Mouse (Mus musculus): Measurements from ENCODE around the gene Ndufa13. TPM values are rescaled to one million over a fixed set of nuclear protein-coding genes. Genes with fewer than 3 reads are reported as not detected.
A peak's percentile ranks its signal among the peaks of the same experiment; 100 is the strongest.

Ndufa13 gene
- polyA plus RNA-seq, 1 experiment from 2014 or later, result 151 TPM

DNA sequence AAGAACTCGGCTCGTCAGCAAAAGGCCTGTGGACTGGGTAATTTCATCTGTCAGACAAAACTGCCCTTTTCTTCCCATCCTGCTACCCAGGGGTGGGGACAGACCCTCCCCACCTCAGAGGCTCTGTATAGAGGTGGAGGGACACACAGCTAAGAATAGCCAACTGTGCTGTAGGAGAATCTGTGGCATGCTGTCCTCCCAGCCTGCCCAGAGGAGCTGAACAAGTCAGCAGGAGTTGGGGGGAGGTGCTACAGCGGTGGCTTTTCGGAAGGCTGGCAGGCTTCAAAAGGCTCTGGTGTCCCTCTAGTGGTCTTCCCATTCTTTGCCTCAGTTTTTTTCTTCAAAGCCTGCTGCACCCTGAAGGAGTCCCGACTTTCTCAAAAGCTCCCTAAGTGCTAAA is 13.4 kb upstream of the Ndufa13 start:
- Histone ChIP-seq H3K36me3 (ENCODE audit: control insufficient read depth, insufficient read depth, low read length) (peaks cover 20% of the 10 kb centered on the region), H3K27me3 (ENCODE audit: control insufficient read depth, insufficient read depth, low read length) (no peaks in the 10 kb centered on the region)
- no peak for ATAC-seq (ENCODE audit: insufficient read depth, low FRiP score, low TSS enrichment)

DNA sequence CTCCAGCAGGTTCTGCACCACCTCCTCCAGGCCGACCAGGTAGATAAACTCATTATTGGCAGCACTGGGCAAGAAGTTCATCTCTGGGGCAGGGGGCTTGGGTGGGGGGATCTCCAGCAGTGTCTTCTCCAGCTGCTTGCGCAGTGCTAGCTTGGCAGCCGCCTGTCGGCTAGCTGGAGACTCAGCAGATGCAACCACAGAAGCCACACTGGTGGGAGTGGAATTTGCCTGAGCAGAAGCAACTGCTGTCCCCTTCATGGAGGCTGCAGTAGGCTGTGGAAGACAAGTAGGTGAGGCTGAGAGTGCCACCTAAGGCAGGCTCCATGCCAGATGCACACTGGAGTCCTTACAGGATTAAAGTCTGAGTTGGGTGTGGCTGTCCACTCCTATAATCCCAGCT is 12.2 kb upstream of the Ndufa13 start:
- H3K4me3 ChIP-seq (ENCODE audit: low read depth, low read length), result no peak overlapping the region
- no peak overlapping the region for H3K9ac ChIP-seq (ENCODE audit: low read length)
- no peak for DNase-seq (ENCODE audit: low spot score)
- 87% methylated on average over 4 of the region's 4 CpGs for WGBS
- ATAC-seq (ENCODE audit: insufficient read depth, low FRiP score, low TSS enrichment), result no peak
- no peaks in the 10 kb centered on the region for H3K27me3 ChIP-seq (ENCODE audit: control insufficient read depth, insufficient read depth, low read length)
- no peaks in the 10 kb centered on the region for H3K9me3 ChIP-seq (ENCODE audit: control insufficient read depth, low read length)
- no peak overlapping the region for H3K27ac ChIP-seq (ENCODE audit: low read depth, low read length)
- H3K4me1 ChIP-seq (ENCODE audit: control insufficient read depth, insufficient read depth, low read length), result no peaks in the 10 kb centered on the region
- H3K36me3 ChIP-seq (ENCODE audit: control insufficient read depth, insufficient read depth, low read length), result peaks cover 24% of the 10 kb centered on the region
- no peak overlapping the region for H3K4me2 ChIP-seq (ENCODE audit: low read depth)

More for the DNA sequence above, 13.4 kb upstream of the Ndufa13 start:
- no peak overlapping the region for H3K9ac ChIP-seq (ENCODE audit: low read length)
- H3K4me1 ChIP-seq (ENCODE audit: control insufficient read depth, insufficient read depth, low read length), result peaks cover 5% of the 10 kb centered on the region; the same call in 1 of the 2 replicates
- no peak for DNase-seq (ENCODE audit: low spot score)
- H3K4me3 ChIP-seq (ENCODE audit: low read depth, low read length), result no peak overlapping the region
- no peaks in the 10 kb centered on the region for H3K9me3 ChIP-seq (ENCODE audit: control insufficient read depth, low read length)
- H3K27ac ChIP-seq (ENCODE audit: low read depth, low read length), result no peak overlapping the region
- no peak overlapping the region for H3K4me2 ChIP-seq (ENCODE audit: low read depth)
- 65% methylated on average over 5 of the region's 5 CpGs for WGBS

- no peaks in the 10 kb centered on the region for H3K9me3 ChIP-seq (ENCODE audit: control insufficient read depth, low read length)
- H3K4me3 ChIP-seq (ENCODE audit: low read depth, low read length), result no peak overlapping the region
- H3K9ac ChIP-seq (ENCODE audit: low read length), result no peak overlapping the region
- no peaks in the 10 kb centered on the region for H3K4me1 ChIP-seq (ENCODE audit: control insufficient read depth, insufficient read depth, low read length)
- DNase-seq (ENCODE audit: low spot score) (no peak), ATAC-seq (ENCODE audit: insufficient read depth, low FRiP score, low TSS enrichment) (no peak)
- peaks cover 26% of the 10 kb centered on the region for H3K36me3 ChIP-seq (ENCODE audit: control insufficient read depth, insufficient read depth, low read length)
- WGBS, result 88% methylated on average over 12 of the region's 12 CpGs
- H3K27ac ChIP-seq (ENCODE audit: low read depth, low read length), result no peak overlapping the region
- no peaks in the 10 kb centered on the region for H3K27me3 ChIP-seq (ENCODE audit: control insufficient read depth, insufficient read depth, low read length)
- no peak overlapping the region for H3K4me2 ChIP-seq (ENCODE audit: low read depth)
These were observed 10.2 kb upstream of the Ndufa13 start for GRCm38 (mm10) chr8:69912478-69913074.

- no peaks in the 10 kb centered on the region for H3K4me1 ChIP-seq (ENCODE audit: control insufficient read depth, insufficient read depth, low read length)
- ATAC-seq (ENCODE audit: insufficient read depth, low FRiP score, low TSS enrichment) (no peak), DNase-seq (ENCODE audit: low spot score) (no peak)
- H3K4me2 ChIP-seq (ENCODE audit: low read depth), result no peak overlapping the region
- H3K9me3 ChIP-seq (ENCODE audit: control insufficient read depth, low read length), result no peaks in the 10 kb centered on the region
- no peak overlapping the region for H3K4me3 ChIP-seq (ENCODE audit: low read depth, low read length)
- H3K9ac ChIP-seq (ENCODE audit: low read length), result no peak overlapping the region
- H3K27me3 ChIP-seq (ENCODE audit: control insufficient read depth, insufficient read depth, low read length), result no peaks in the 10 kb centered on the region
- H3K27ac ChIP-seq (ENCODE audit: low read depth, low read length), result no peak overlapping the region
- peaks cover 25% of the 10 kb centered on the region for H3K36me3 ChIP-seq (ENCODE audit: control insufficient read depth, insufficient read depth, low read length)
- WGBS, result 91% methylated on average over 13 of the region's 13 CpGs
These were observed 9.6 kb upstream of the Ndufa13 start for GRCm38 (mm10) chr8:69911917-69912316.

DNA sequence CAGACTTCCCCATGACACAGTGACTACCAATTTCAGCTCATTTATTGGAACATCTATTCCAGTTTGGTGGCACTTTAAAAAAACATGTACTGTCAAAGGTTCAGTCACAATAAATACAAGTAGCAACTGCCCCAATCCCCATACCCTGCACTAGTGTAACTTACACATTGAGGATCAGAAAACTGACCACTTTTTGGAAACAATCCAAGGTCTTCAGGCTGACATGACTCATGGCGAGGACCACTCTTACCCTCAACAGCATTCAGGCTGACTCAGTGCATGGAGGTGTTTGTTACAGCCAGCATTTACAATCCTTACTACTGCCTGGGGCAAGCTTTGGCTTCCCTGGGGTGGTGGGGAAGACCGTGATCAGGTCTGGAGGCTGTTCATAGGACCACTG is 4.7 kb upstream of the Ndufa13 start:
- 93% methylated on average over 2 of the region's 2 CpGs for WGBS

GRCm38 (mm10) chr8:69906260-69906659 is 3.9 kb upstream of the Ndufa13 start:
- ATAC-seq (ENCODE audit: insufficient read depth, low FRiP score, low TSS enrichment) (no peak), DNase-seq (ENCODE audit: low spot score) (no peak)
- Histone ChIP-seq H3K4me3 (ENCODE audit: low read depth, low read length) (no peak overlapping the region), H3K27ac (ENCODE audit: low read depth, low read length) (no peak overlapping the region), H3K4me1 (ENCODE audit: control insufficient read depth, insufficient read depth, low read length) (peaks cover 14% of the 10 kb centered on the region; the same call in 1 of the 2 replicates), H3K36me3 (ENCODE audit: control insufficient read depth, insufficient read depth, low read length) (peaks cover 7% of the 10 kb centered on the region), H3K4me2 (ENCODE audit: low read depth) (no peak overlapping the region), H3K27me3 (ENCODE audit: control insufficient read depth, insufficient read depth, low read length) (no peaks in the 10 kb centered on the region), H3K9me3 (ENCODE audit: control insufficient read depth, low read length) (no peaks in the 10 kb centered on the region), H3K9ac (ENCODE audit: low read length) (no peak overlapping the region)
- 91% methylated on average over 2 of the region's 2 CpGs for WGBS

More for the DNA sequence above, 4.7 kb upstream of the Ndufa13 start:
- Histone ChIP-seq H3K4me3 (ENCODE audit: low read depth, low read length) (no peak overlapping the region), H3K9me3 (ENCODE audit: control insufficient read depth, low read length) (no peaks in the 10 kb centered on the region), H3K27ac (ENCODE audit: low read depth, low read length) (no peak overlapping the region), H3K36me3 (ENCODE audit: control insufficient read depth, insufficient read depth, low read length) (peaks cover 12% of the 10 kb centered on the region), H3K27me3 (ENCODE audit: control insufficient read depth, insufficient read depth, low read length) (no peaks in the 10 kb centered on the region), H3K9ac (ENCODE audit: low read length) (no peak overlapping the region), H3K4me2 (ENCODE audit: low read depth) (no peak overlapping the region), H3K4me1 (ENCODE audit: control insufficient read depth, insufficient read depth, low read length) (peaks cover 9% of the 10 kb centered on the region; the same call in 1 of the 2 replicates)
- DNase-seq (ENCODE audit: low spot score), result no peak
- ATAC-seq (ENCODE audit: insufficient read depth, low FRiP score, low TSS enrichment), result no peak

- H3K4me1 ChIP-seq (ENCODE audit: control insufficient read depth, insufficient read depth, low read length), result peaks cover 22% of the 10 kb centered on the region
- no peak overlapping the region for H3K27ac ChIP-seq (ENCODE audit: low read depth, low read length)
- H3K4me3 ChIP-seq (ENCODE audit: low read depth, low read length), result no peak overlapping the region
- H3K36me3 ChIP-seq (ENCODE audit: control insufficient read depth, insufficient read depth, low read length), result no peaks in the 10 kb centered on the region; the same call in none of the 2 replicates
- no peaks in the 10 kb centered on the region for H3K27me3 ChIP-seq (ENCODE audit: control insufficient read depth, insufficient read depth, low read length)
- no peak for DNase-seq (ENCODE audit: low spot score)
- no peaks in the 10 kb centered on the region for H3K9me3 ChIP-seq (ENCODE audit: control insufficient read depth, low read length)
- peak overlapping the region; percentile 90; the same call in 1 of the 2 replicates for H3K4me2 ChIP-seq (ENCODE audit: low read depth)
- 86% methylated on average over 8 of the region's 8 CpGs for WGBS
- no peak overlapping the region for H3K9ac ChIP-seq (ENCODE audit: low read length)
- ATAC-seq (ENCODE audit: insufficient read depth, low FRiP score, low TSS enrichment), result no peak
These were observed 1.7 kb upstream of the Ndufa13 start for GRCm38 (mm10) chr8:69904096-69904495.

- Histone ChIP-seq H3K4me2 (ENCODE audit: low read depth) (peak overlapping the region; percentile 90), H3K36me3 (ENCODE audit: control insufficient read depth, insufficient read depth, low read length) (no peaks in the 10 kb centered on the region), H3K27ac (ENCODE audit: low read depth, low read length) (peak overlapping the region; percentile 72; the same call in 1 of the 2 replicates), H3K9me3 (ENCODE audit: control insufficient read depth, low read length) (no peaks in the 10 kb centered on the region), H3K27me3 (ENCODE audit: control insufficient read depth, insufficient read depth, low read length) (no peaks in the 10 kb centered on the region), H3K9ac (ENCODE audit: low read length) (peak overlapping the region; percentile 72), H3K4me1 (ENCODE audit: control insufficient read depth, insufficient read depth, low read length) (peaks cover 23% of the 10 kb centered on the region), H3K4me3 (ENCODE audit: low read depth, low read length) (peak overlapping the region; percentile 71)
- WGBS, result under 1% methylated on average over 45 of the region's 45 CpGs
- DNase-seq (ENCODE audit: low spot score), result peak; percentile 99
- ATAC-seq (ENCODE audit: insufficient read depth, low FRiP score, low TSS enrichment), result peak; percentile 82
These were observed 745 bp upstream of the Ndufa13 start for GRCm38 (mm10) chr8:69903063-69903542.
